Mouse (Mus musculus): Measurements from ENCODE around the gene Zbtb42.

Zbtb42 gene

DNA sequence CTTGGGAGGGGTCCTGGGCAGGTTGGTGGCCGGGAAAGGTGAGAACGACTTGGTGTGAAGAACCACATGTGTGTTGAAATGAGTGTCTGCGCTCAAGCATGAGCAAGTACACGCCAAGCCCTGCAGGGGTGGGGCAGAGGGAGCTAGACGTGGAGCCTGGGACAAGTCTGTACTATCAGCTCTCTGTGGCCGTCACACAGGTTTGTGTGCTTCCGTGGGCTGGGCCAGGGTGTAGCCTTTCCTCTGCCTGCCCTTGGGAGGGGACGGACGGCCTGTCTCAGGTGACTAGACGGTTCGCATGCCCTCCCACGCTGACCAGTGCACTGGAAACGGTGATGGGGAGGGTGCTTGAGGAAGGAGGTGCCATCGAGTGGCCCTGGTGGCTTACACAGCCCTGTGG lies 52.2 kb downstream of the Zbtb42 start:
- no peak for DNase-seq (ENCODE audit: low read depth, low spot score)
